Mouse (Mus musculus) midbrain, embryonic 11.5 days (tissue): Measurements from ENCODE around the gene Klhdc1. TPM values are rescaled to one million over a fixed set of nuclear protein-coding genes. Genes with fewer than 3 reads are reported as not detected.

Source experiments
- ATAC-seq: fragments of 200-750 bp; cut with Nextera tagmentation; 2 replicates; pipeline ENCODE4 v1.8.0; 2017; ENCODE audit warnings: moderate TSS enrichment, moderate library complexity; ENCODE audit not compliant: low FRiP score
- DNase-seq: peaks from one replicate; pipeline ENCODE4 v3.0.0; 2015; ENCODE audit warnings: low spot score; ENCODE audit errors: missing footprints
- H3K27ac ChIP-seq: fragments of 300-500 bp; sonication (generic); 2 replicates; pipeline ENCODE4 v1.5.1; 2014; ENCODE audit warnings: low read depth, low read length
- H3K27me3 ChIP-seq: fragments of 300-500 bp; sonication (generic); 2 replicates; pipeline ENCODE4 v1.6.1; 2014; ENCODE audit warnings: mild to moderate bottlenecking, low read length, moderate library complexity, mixed read lengths; ENCODE audit not compliant: control insufficient read depth, insufficient read depth
- H3K36me3 ChIP-seq: fragments of 300-500 bp; sonication (generic); 2 replicates; pipeline ENCODE4 v1.6.1; 2014; ENCODE audit warnings: mild to moderate bottlenecking, low read length, moderate library complexity, mixed read lengths; ENCODE audit not compliant: control insufficient read depth, insufficient read depth
- H3K4me1 ChIP-seq: fragments of 300-500 bp; sonication (generic); 2 replicates; pipeline ENCODE4 v1.6.1; 2014; ENCODE audit warnings: low read length; ENCODE audit not compliant: control insufficient read depth, insufficient read depth
- H3K4me2 ChIP-seq: fragments of 300-500 bp; sonication (generic); 2 replicates; pipeline ENCODE4 v1.6.1; 2014; ENCODE audit warnings: mild to moderate bottlenecking, moderate library complexity
- H3K4me3 ChIP-seq: fragments of 300-500 bp; sonication (generic); 2 replicates; pipeline ENCODE4 v1.5.1; 2014; ENCODE audit warnings: low read depth, low read length
- H3K9ac ChIP-seq: fragments of 300-500 bp; sonication (generic); 2 replicates; pipeline ENCODE4 v1.6.1; 2014; ENCODE audit warnings: low read length
- H3K9me3 ChIP-seq: fragments of 300-500 bp; sonication (generic); 2 replicates; pipeline ENCODE4 v1.6.1; 2016; ENCODE audit warnings: low read length; ENCODE audit not compliant: control insufficient read depth
- WGBS: fragments of 180-500 bp; shearing (Covaris S2); extraction: QIAGEN DNeasy Blood & Tissue Kit; methylation state at CpG from one replicate; pipeline ENCODE4 v1.1.7; 2014; 5-methylcytosine and 5-hydroxymethylcytosine counted together
- polyA plus RNA-seq: library from polyadenylated mRNA; unstranded; fragments of >200 nt; fragmentation: Nextera tagmentation; extraction: Ambion mirVana; gene quantifications from 2 replicates; pipeline ENCODE4 v1.2.1, GENCODE M21; 2014

Klhdc1 gene
- polyA plus RNA-seq, 1 experiment from 2014 or later: 2.9 TPM

DNA sequence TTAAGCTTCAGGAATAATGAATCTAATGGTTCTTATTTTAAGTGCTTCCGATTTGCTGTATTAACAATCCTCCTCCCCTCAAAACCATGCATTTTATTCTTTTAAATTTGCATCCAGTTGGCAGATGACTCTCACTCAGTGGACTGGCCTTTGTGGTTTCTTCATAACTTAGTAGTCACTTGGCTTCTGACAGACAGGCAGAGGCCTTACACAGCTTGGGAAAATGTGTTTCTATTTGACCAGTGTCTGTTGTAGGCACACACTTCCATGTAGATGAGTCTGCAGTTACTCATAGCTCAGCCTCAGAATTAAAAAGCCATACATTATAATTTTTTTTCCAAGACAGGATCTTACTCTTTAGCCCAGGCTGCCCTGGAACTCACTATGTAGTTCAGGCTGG lies 12.8 kb downstream of the Klhdc1 start:
- no peak for DNase-seq
- Histone ChIP-seq H3K36me3 (no peaks in the 10 kb centered on the region), H3K9ac (no peak overlapping the region), H3K4me3 (no peak overlapping the region), H3K4me1 (no peaks in the 10 kb centered on the region; the same call in 1 of the 2 replicates), H3K27me3 (no peaks in the 10 kb centered on the region), H3K4me2 (no peak overlapping the region), H3K27ac (no peak overlapping the region), H3K9me3 (no peaks in the 10 kb centered on the region)
- ATAC-seq: no peak
- whole genome bisulfite sequencing: 97% methylated on average over 1 of the region's 1 CpGs

DNA sequence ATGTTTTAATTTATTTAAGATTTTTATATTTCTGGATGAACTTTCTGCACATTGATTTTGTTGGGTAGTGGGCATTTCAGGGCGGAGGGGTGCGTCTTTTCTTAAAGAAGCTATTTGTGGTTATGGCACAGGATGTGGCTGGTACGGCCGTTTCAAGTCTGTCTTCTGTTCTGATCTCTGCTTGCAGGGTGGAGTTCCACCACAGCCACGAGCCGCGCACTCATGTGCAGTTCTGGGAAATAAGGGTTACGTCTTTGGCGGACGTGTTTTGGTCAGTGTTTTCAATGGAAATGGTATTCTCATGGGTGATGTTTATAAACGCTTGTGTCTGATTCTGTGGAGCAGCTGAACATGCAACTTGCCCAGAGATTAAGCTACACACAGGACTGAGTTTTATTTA lies 16.9 kb downstream of the Klhdc1 start:
- 86% methylated on average over 11 of the region's 11 CpGs for WGBS
- Histone ChIP-seq H3K36me3 (no peaks in the 10 kb centered on the region), H3K9ac (no peak overlapping the region), H3K27ac (no peak overlapping the region), H3K4me2 (no peak overlapping the region), H3K27me3 (no peaks in the 10 kb centered on the region), H3K4me3 (no peak overlapping the region), H3K4me1 (no peaks in the 10 kb centered on the region; the same call in 1 of the 2 replicates), H3K9me3 (no peaks in the 10 kb centered on the region)
- DNase-seq: no peak
- no peak for ATAC-seq

DNA sequence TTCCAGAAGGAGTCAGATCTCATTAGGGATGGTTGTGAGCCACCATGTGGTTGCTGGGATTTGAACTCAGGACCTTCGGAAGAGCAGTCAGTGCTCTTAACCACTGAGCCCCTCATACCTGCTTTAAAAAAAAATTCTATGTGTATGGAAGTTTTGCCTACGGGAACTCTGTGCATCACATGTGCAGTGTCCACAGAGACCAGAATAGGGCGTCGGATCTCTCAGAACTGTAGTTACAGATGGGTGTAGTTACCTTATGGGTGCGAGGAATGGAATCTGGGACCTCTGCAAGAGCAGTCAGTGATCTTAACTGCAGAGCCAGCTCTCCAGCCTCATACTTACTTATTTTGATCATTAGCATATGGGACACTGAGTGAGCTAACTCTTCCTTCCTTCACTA lies 21.3 kb downstream of the Klhdc1 start:
- Histone ChIP-seq H3K9me3 (no peaks in the 10 kb centered on the region), H3K4me3 (no peak overlapping the region), H3K4me1 (no peaks in the 10 kb centered on the region; the same call in 1 of the 2 replicates), H3K27ac (no peak overlapping the region), H3K27me3 (no peaks in the 10 kb centered on the region), H3K9ac (no peak overlapping the region), H3K36me3 (no peaks in the 10 kb centered on the region), H3K4me2 (no peak overlapping the region)
- peak; percentile 81 for DNase-seq
- WGBS: 92% methylated on average over 5 of the region's 5 CpGs
- ATAC-seq: no peak

DNA sequence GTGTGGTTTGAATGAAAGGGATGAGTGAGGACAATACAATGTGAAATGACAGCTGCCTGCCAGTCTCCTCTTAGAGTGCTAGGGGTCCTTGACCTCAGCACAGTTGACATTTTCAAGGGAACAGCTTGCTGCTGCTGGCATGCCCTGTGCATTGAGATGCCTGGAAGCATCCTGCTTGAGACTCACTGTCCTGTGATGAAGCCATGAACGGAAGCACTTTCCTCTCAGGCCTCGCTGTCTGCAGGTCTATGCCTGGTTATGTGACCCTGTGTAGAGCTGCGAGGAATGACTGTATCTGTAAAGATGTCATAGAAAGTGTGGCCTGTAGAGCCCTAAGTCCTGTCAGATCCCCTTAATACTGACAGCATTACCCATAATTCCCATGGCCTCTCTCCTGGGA lies 24.1 kb downstream of the Klhdc1 start:
- H3K9ac ChIP-seq: no peak overlapping the region
- no peaks in the 10 kb centered on the region for H3K9me3 ChIP-seq
- H3K4me2 ChIP-seq: no peak overlapping the region
- no peak for ATAC-seq
- H3K27me3 ChIP-seq: no peaks in the 10 kb centered on the region
- WGBS: 90% methylated on average over 3 of the region's 3 CpGs
- H3K36me3 ChIP-seq: no peaks in the 10 kb centered on the region
- peak; percentile 72 for DNase-seq
- no peaks in the 10 kb centered on the region for H3K4me1 ChIP-seq
- H3K4me3 ChIP-seq: no peak overlapping the region
- H3K27ac ChIP-seq: no peak overlapping the region

DNA sequence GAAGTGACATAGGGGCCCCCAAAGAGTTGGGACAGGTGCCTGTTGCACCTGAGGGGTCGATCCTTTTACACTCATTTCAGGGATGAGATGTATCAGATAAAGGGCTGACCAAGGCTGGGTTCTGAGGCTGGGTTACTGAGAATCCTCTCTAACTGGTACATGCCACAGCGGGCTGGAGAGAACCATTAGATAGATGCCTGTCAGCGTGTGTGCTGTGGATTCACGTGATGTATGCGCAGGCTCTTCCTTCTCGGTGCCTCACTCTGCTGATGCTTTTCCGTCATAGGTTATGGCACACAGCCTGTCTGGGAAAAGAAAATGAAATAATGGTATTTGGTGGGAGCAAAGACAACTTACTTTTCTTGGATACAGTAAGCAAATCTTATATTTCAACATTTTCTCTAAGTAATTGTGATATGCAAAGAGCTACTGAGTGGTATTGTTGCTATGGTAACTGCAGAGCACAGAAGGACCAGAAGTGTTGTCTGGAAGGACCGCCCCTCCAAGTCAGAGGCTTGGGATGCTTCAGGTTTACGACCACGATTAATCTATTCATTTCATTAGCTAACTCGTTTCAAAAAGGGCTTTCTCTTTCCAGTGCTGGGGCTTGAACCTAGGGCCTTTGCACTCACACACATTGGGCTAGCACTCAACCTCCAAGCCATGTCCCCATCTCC lies 27.1 kb downstream of the Klhdc1 start:
- H3K27me3 ChIP-seq: no peaks in the 10 kb centered on the region
- H3K4me2 ChIP-seq: no peak overlapping the region
- no peak overlapping the region for H3K9ac ChIP-seq
- no peaks in the 10 kb centered on the region for H3K9me3 ChIP-seq
- 73% methylated on average over 11 of the region's 11 CpGs for whole genome bisulfite sequencing
- H3K27ac ChIP-seq: no peak overlapping the region
- DNase-seq (no peak), ATAC-seq (no peak)
- H3K36me3 ChIP-seq: no peaks in the 10 kb centered on the region
- no peaks in the 10 kb centered on the region for H3K4me1 ChIP-seq
- H3K4me3 ChIP-seq: no peak overlapping the region

DNA sequence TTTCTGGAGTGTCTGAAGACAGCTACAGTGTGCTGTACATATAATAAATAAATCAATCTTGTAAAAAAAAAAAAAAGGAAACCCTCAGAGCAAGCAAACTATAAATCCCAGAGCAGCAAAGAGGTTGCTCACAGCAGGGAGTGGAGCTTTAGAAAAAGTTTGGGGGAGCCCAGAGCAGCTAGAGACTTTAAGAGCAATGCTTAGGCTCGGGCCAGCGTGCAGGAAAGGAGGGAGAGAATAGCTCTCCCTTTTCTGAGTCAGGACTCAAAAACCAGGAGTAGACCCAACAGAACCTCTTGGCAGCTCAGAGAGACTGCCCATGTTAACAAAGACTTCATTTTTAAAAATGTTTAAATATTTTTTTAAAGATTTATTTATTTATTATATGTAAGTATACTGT lies 28.0 kb downstream of the Klhdc1 start:
- H3K4me1 ChIP-seq: no peaks in the 10 kb centered on the region
- no peak overlapping the region for H3K27ac ChIP-seq
- H3K4me3 ChIP-seq: no peak overlapping the region
- no peaks in the 10 kb centered on the region for H3K9me3 ChIP-seq
- no peaks in the 10 kb centered on the region for H3K27me3 ChIP-seq
- DNase-seq (peak; percentile 51), ATAC-seq (no peak)
- H3K9ac ChIP-seq: no peak overlapping the region
- H3K4me2 ChIP-seq: no peak overlapping the region
- H3K36me3 ChIP-seq: no peaks in the 10 kb centered on the region
- WGBS: 67% methylated on average over 2 of the region's 2 CpGs

DNA sequence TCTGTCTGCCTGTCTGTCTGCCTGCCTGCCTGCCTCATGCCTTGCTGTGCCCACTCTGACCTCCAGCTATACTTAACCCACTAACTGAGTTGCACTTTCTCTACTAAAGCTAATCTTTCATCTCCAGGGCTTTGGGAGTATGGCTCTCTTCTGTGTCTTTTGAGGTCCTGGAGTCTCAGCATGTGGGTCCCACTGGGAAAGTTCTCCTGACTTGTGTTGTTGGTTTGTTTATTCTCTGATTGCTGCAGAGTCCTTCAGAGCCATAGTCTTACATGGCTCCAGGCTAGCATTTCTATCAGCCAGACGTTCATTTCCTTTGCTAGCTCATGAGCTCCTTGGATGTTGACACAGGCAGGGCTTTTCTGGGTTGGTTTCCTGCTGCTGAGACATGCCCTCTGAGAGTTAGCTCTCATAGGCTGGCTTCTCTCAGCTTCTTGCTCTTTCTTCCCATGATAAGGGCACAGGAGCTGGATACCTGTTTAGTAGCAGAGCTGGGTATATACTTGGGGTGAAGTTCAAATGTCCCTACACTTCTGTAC lies 39.0 kb downstream of the Klhdc1 start:
- no peak overlapping the region for H3K9ac ChIP-seq
- no peak overlapping the region for H3K4me2 ChIP-seq
- H3K36me3 ChIP-seq: no peaks in the 10 kb centered on the region
- no peaks in the 10 kb centered on the region for H3K27me3 ChIP-seq
- H3K4me1 ChIP-seq: no peaks in the 10 kb centered on the region
- peak; percentile 64 for DNase-seq
- H3K4me3 ChIP-seq: no peak overlapping the region
- ATAC-seq: no peak
- H3K9me3 ChIP-seq: no peaks in the 10 kb centered on the region
- no peak overlapping the region for H3K27ac ChIP-seq
- 55% methylated on average over 1 of the region's 1 CpGs for WGBS

DNA sequence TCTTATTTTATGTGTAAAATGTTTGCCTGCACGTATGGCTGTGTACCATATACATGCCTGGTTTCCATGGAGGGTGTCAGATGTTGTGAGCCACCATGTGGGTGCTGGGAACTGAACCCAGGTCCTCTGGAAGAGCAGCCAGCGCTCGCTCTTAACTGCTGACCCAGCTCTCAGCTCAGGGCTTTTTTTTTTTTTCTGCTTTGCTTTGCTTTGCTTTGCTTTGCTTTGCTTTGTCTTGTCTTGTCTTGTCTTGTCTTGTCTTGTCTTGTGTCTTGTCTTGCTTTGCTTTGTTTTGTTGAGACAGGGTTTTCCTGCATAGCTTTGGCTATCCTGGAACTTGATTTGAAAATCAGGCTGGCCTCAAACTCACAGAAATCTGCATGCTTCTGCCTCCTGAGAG lies 39.9 kb downstream of the Klhdc1 start:
- H3K27me3 ChIP-seq: no peaks in the 10 kb centered on the region
- ATAC-seq (no peak), DNase-seq (no peak)
- H3K9me3 ChIP-seq: no peaks in the 10 kb centered on the region
- H3K4me2 ChIP-seq: no peak overlapping the region
- H3K9ac ChIP-seq: no peak overlapping the region
- H3K4me1 ChIP-seq: no peaks in the 10 kb centered on the region
- H3K36me3 ChIP-seq: no peaks in the 10 kb centered on the region
- no peak overlapping the region for H3K27ac ChIP-seq
- H3K4me3 ChIP-seq: no peak overlapping the region
- 90% methylated on average over 3 of the region's 3 CpGs for WGBS

DNA sequence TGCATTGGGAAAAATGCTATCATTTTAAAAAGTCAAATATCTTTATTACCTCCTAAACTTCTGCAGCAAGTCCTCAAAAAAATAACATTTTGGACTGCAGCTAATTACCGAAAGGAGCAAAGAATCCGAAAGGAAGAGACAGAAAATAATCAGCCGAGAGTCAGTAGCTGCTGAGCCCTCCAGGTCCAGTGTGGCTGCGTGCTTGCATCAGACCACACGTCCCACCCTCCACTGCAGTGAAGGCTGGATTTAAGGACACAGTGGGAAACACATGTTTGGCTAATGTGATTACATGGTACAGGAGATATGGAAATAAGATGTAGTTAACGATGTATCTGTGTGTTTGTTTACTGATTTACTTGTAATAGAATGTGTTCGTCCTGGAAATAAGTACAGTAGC lies 42.2 kb downstream of the Klhdc1 start:
- H3K4me1 ChIP-seq: no peaks in the 10 kb centered on the region
- ATAC-seq (no peak), DNase-seq (peak; percentile 35)
- no peak overlapping the region for H3K9ac ChIP-seq
- no peaks in the 10 kb centered on the region for H3K27me3 ChIP-seq
- WGBS: 86% methylated on average over 7 of the region's 7 CpGs
- H3K9me3 ChIP-seq: no peaks in the 10 kb centered on the region
- H3K27ac ChIP-seq: no peak overlapping the region
- H3K4me3 ChIP-seq: no peak overlapping the region
- no peak overlapping the region for H3K4me2 ChIP-seq
- no peaks in the 10 kb centered on the region for H3K36me3 ChIP-seq
